Mouse (Mus musculus) embryonic fibroblast, embryonic 13.5 days (primary cell): ENCODE data around the gene Rdh16f2.

Experiments used
- CTCF ChIP-seq: IDR thresholded peaks from 2 replicates; pipeline ENCODE4 v1.5.1; 2011; ENCODE audit warnings: mild to moderate bottlenecking, control low read depth, low read length, moderate library complexity, borderline replicate concordance; ENCODE audit not compliant: insufficient read depth
- POLR2A ChIP-seq: IDR thresholded peaks from 2 replicates; pipeline ENCODE4 v1.6.1; 2011; ENCODE audit warnings: low read depth, mild to moderate bottlenecking, control low read depth, low read length, moderate library complexity

DNA sequence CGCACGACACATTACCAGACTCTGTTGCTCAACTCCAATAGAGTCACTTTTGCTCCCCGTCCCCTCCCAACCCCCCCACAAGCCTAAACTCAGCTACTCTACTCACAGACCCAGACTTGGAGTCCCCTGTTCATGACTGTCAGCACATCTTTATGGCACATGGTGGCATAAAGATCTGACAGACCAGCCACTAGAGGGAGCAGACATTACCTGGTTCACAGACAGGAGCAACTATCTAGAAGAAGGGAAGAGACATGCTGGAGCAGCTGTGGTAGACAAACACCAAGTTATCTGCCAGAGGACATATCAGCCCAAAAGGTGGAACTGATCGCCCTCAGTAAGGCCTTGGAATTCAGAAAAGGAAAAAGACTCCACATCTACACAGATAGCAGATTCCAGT is 6.2 kb downstream of the Rdh16f2 start:
- no peak for TF ChIP-seq CTCF
- TF ChIP-seq POLR2A = no peak
